Mouse (Mus musculus) adrenal gland, adult 8-10 months (tissue): ENCODE measurements around the gene Rnf225. TPM values are rescaled to one million over a fixed set of nuclear protein-coding genes. Genes with fewer than 3 reads are reported as not detected.
"Not testable (repeated sequence)": the region's sequence is repeated elsewhere in the genome, so short reads cannot be mapped to it uniquely, and the experiment has no call there.

ENCODE experiments used
- DNase-seq: peaks from one replicate; pipeline ENCODE4 v3.0.0; 2022
- total RNA-seq, 4 experiments: library from RNA; stranded (reverse); gene quantifications; 2 replicates each; pipeline ENCODE4 v1.2.4; 2022

The Rnf225 gene
- under 1 TPM; 0.20 to 0.38 (median 0.34) TPM for total RNA-seq

GRCm38 (mm10) chr7:12927191-12927680 is at the start of gene Rnf225:
TSS of gene Rnf225 (plus strand) at chr7:12927416.
- no peak for DNase-seq

GRCm38 (mm10) chr7:12880036-12880435 is 47.2 kb upstream of the Rnf225 start:
- no peak for DNase-seq

DNA sequence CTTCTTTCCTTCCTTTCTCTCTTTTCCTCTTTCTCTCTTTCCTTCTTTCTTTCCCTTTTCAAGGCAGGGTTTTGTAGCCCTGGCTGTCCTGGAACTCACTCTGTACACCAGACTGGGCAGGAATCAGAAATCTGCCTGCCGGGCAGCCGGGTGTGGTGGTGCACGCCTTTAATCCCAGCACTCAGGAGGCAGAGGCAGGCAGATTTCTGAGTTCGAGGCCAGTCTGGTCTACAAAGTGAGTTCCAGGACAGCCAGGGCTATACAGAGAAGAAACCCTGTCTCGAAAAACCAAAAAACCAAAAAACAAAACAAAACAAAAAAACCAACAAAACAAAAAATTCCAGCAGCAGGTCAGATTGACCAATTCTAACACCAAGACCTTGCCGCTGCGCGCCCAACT is 46.7 kb upstream of the Rnf225 start:
- DNase-seq: not testable (repeated sequence)

DNA sequence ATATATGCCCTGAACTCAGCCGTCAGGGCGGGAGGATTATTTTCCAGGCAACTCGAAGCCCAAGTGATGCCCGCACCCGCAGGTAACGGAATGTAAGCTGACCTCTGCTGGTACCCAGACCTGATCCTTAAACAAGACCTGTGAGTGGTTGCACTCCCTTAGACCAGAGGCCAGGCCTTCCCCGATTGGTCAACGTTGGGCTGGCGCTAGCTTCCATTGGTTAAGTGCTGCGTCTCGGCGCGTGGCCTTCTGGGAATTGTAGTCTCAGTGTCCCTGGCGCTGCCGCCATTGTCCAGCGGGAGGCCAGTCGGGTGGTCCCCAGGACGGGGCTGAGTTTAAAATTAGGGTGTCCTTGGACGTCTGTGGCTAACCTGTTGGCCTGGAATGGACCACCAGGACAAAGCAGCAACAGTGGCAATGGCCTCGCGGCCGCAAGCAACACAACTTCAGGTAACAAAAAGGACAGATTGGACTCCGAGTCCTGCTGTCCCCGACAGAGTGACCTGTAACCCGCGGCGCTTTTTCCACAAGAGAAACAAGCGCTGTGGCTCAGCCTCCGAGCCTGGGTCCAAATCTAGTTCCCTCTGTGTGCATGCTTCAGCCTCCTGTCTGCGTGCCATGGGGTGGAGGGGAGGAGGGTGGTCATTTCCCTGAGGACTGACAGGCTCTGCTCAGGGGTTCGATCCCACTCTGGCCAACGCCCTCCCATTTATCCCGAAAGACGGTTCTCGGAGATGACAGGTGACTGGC is 46.1 kb upstream of the Rnf225 start, which contains the start of gene Zfp128:
Zfp128 (plus strand) TSS at position 267 of the 750 bp plus-strand sequence.
- peak; percentile 93 for DNase-seq

- no peak for DNase-seq
Measured at GRCm38 (mm10) chr7:12886563-12887266, 40.5 kb upstream of the Rnf225 start.

DNA sequence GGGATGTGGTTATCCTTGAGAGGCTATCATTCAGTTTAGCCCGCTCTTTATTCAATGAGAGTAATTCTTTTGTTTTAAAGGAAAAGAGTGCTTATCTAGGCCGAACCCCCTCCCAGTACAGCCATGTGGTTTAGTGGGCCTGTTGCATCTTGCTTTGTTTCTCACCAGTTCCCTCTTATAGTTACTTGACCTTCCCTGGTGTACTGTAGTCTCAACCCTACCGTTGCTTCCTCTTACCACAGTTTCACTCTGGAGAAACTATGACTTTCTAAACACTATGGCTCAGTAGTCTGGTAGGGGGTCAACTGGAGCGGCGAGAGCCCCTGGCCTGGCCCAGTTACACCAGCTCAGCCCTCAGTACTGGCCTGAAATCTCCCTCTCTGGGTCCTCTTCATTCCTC is 39.6 kb upstream of the Rnf225 start:
- DNase-seq: no peak

DNA sequence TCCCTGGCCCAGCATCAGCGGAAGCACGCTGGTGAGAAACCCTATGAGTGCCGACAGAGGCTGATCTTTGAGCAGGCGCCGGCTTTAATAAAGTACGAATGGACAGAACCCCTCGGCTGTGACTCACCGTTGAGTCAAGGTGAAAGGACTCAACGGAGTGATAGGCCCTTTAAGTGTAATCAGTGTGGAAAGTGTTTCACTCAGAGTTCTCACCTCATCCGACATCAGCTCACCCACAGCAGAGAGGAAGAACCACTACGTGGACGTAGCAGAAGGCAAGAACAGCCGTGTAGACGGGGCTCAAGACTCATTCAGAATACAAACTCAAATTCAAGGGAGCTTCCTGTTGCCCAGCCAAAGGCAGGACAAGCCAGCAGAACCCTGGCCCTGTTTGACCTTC is 36.3 kb upstream of the Rnf225 start:
- DNase-seq: no peak

GRCm38 (mm10) chr7:12891334-12891733 is 35.9 kb upstream of the Rnf225 start:
- DNase-seq: no peak

DNA sequence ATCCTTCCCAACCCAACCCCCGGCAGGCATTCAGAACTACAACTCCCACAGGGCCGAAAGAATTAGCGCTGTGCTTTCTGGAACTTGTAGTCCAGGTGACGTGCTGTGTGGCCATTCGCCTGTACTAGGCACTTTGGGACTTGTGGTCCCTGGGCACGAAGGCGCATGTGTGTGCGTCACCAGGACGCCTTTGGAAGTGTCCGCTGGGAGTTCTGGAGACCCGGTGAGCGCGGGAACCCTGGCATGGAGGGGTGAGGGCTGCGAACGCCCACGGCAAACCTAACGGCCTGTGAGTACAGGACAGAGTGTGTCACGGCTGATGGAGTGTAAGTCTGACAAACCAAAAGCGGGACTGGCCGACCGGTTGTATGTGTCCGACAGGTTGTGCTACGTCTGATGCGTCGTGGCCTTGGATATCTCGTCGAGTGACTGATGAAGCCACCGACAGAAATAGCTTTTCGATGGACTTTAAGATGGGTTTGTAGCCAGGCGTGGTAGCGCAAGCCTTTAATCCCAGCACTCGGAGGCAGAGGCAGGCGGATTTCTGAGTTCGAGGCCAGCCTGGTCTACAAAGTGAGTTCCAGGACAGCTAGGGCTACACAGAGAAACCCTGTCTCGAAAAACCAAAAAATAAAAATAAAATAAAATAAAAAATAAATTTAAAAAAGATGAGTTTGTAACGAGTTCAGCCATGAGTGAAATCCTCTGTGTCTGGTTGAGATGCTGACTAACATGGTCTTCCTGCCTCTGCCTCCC is 29.4 kb upstream of the Rnf225 start, which contains the start of gene Zscan22:
Zscan22 (plus strand) TSS at position 161 of the 756 bp plus-strand sequence.
- DNase-seq: peak; percentile 95

GRCm38 (mm10) chr7:12901517-12901916 is 25.7 kb upstream of the Rnf225 start:
- no peak for DNase-seq

- DNase-seq: no peak
Measured at GRCm38 (mm10) chr7:12903623-12904022, 23.6 kb upstream of the Rnf225 start.

GRCm38 (mm10) chr7:12905146-12905545 is 22.1 kb upstream of the Rnf225 start:
- DNase-seq: no peak

DNA sequence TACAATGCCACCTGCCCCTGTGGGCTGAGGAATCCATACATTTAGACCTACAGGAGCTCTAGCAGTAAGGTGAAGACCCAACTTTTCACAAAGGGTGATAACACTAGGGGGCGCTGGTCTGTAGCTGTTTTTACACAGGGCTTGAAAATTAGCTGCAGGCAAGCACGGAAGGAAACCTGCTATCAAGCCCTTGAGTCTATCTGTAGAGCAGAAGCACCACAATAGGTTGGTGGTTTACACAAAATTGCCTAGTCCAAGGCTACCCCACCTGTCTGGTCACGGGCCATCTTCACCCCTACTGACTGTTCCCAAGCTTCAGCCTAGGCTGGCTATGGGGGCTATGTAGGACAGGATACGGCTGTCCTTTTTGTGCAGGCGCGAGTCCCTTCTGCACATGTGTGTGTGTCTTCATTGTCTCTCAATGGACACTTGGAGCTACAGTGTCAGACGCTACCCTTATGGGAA is 17.7 kb upstream of the Rnf225 start:
- DNase-seq: peak; percentile 59

- DNase-seq: peak; percentile 30
Measured at GRCm38 (mm10) chr7:12910181-12910668, 17.0 kb upstream of the Rnf225 start.

- DNase-seq: no peak
Measured at GRCm38 (mm10) chr7:12913556-12913955, 13.7 kb upstream of the Rnf225 start.

- DNase-seq: not testable (repeated sequence)
Measured at GRCm38 (mm10) chr7:12920495-12920894, 6.7 kb upstream of the Rnf225 start.

DNA sequence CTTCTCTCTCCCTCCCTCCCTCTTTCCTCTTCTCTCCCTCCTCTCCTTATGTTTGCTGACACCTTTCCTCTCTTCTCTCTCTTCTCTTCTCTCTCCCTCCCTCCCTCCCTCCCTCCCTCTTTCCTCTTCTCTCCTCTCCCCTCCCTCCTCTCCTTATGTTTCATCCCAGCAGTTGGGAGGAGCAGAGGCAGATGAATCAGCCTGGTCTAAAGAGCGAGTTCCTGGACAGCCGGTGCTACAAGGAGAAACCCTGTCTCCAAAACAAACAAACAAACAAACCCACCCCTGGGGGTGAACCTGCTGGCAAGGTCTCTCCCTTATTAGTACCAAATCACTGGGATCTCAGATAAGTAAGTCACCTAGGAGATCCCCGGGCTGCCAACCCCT is 5.9 kb upstream of the Rnf225 start:
- DNase-seq: no peak

- peak; percentile 98 for DNase-seq
Measured at GRCm38 (mm10) chr7:12921705-12922465, 5.3 kb upstream of the Rnf225 start, which contains the start of gene Rps5. TSS of gene Rps5 (plus strand) at chr7:12922290.

- no peak for DNase-seq
Measured at GRCm38 (mm10) chr7:12922729-12923128, 4.5 kb upstream of the Rnf225 start.

DNA sequence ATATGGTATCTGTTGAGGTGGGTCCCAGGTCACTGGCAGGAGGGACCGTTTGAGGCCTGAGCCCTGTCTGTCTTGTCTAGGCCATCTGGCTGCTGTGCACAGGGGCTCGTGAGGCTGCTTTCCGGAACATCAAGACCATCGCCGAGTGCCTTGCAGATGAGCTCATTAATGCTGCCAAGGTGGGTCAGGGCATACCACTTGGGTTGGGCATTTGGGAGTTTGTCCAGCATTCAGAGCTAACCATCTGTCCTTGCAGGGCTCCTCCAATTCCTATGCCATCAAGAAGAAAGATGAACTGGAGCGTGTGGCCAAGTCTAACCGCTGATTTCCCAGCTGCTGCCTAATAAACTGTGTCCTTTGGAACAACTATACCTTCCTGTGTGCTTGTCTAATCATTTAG is 900 bp upstream of the Rnf225 start:
- DNase-seq: no peak
